Mouse (Mus musculus): ENCODE measurements around the gene Hsd17b3.

GRCm38 (mm10) chr13:64011157-64011556 is 77.9 kb downstream of the Hsd17b3 start:
- no peak for TF ChIP-seq POLR2A (IDR thresholded peaks at IDR 0.05; ENCODE audit: insufficient read depth, low read depth, low read length)
- TF ChIP-seq CTCF (IDR thresholded peaks at IDR 0.05), result no peak
